Mouse (Mus musculus) retina, postnatal 7 days (tissue): ENCODE data around the gene Kirrel2.
"Not testable (repeated sequence)": the region's sequence is repeated elsewhere in the genome, so short reads cannot be mapped to it uniquely, and the experiment has no call there.

Source experiments
- DNase-seq: peaks from one replicate; pipeline ENCODE4 v3.0.0-alpha.2; 2012; ENCODE audit warnings: low read depth, low spot score

The Kirrel2 gene

DNA sequence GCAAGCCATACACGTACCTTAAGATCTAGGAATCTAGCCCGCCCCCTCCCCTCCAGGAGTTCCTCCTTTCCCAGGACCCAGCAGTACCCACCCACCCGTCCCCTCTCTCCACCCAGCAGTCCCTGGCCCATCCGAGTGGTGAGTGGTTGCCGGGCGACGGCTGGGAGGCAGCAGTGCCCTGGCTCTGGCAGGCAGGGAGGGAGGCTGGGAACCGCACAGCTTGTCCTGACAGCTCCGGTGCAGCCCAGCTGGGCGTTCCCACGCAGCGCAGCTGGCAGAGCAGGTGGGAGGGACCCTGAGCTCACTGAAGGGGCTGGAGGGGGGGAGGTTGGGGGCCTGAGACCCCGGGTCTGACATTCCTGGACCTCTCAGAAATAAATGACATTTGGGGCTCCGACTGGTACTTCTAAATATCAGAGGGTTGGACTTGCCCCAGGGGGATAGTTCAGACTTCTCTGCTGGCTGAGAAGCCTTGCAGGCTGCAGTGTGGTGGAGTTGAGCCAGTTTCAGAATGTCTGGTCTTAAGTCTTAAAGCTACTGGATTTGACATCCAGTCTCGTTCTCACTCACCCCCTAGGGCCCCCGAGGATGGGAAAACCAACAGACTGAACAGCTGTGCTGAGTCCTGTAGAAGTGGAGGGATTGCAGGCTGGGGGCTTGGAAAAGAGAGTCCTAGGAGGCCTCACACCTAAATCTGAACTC lies at the start of gene Kirrel2, which contains the start of gene Nphs1:
Gene Kirrel2, minus strand, starts transcription at position 62 of the 702 bp plus-strand sequence.
Gene Nphs1, plus strand, starts transcription at position 687 of the 702 bp plus-strand sequence.
- no peak for DNase-seq

DNA sequence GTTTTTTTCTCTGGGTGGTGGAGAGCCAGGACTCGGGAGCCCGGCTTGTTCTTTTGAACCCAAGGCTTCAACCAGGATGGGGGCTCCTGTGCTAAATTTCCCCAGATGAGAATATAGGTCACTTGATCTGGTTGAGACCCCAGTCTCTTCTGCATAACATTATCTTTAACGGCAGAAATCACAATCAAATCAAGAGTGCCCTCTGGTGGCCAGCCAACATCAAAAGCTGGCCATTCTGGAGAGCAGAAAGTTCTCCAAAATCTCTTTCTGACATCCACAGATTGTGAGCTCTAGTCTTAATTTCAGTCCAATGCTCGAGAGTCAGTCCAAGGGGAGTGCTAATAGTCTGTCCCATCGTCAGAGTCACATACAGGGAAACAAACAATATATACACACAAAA lies 43.7 kb upstream of the Kirrel2 start:
- not testable (repeated sequence) for DNase-seq

DNA sequence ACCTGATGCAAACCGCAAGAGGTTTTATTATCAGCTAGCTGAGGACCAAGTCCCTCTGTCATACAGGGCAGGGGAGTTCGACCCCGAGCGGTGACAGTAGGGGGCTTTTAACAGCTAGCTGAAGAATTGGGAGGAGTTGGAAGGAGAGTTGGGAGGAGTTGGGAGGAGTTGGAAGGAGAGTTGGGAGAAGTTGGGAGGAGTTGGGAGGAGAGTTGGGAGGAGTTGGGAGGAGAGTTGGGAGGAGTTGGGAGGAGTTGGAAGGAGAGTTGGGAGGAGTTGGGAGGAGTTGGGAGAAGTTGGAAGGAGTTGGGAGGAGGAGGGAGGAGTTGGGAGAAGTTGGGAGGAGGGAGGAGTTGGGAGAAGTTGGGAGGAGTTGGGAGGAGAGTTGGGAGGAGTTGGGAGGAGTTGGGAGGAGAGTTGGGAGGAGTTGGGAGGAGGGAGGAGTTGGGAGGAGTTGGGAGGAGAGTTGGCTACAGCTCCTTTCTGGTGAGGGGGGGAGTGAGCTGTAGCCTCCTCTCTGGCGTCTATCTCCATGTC lies 38.1 kb upstream of the Kirrel2 start:
- not testable (repeated sequence) for DNase-seq

DNA sequence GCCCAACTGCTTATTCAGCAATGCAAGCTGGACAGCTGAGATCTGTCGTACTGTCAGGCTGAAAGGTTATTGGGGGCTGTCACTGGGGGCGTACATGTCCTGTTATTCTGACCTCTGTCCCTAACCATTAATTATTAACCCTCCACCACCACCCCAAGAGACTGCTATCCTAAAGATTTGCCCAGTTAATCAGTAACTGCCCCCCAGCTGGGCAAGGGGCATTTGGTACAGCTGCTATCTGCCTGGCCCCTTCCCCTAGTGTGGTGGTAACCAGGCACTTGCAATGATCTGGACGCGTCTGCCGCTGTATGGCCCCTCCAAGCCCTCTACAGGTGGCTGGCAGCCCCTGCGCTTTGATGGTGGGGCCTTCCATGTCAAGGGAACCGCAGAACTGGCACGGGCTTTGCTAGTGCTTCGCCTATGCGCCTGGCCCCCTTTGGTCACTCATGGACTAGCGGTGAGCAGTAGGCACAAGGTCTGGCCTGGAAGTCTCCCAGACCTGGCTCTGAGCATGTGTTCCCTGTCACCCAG lies 36.0 kb upstream of the Kirrel2 start, which contains the start of gene Prodh2:
Gene Prodh2, plus strand, starts transcription at position 222 of the 531 bp plus-strand sequence.
- no peak for DNase-seq

DNA sequence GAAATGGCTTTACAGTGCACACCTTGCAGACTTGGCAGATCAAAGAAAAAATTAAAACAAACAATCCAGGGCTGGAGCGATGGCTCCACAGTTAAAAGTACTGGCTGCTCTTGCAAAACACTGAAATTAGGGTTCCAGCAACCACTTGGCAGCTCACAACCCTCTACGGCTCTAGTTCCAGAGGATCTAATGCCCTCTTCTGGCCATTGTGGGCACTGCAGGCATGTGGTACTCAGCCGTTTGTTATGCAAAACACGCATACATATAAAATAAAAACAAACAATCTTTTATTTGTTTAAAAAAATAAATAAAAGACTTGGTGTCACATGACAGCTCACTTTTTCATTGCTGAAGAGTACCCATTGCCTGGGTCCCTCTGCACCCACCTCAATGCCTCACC lies 35.3 kb upstream of the Kirrel2 start:
- DNase-seq = peak; percentile 52

DNA sequence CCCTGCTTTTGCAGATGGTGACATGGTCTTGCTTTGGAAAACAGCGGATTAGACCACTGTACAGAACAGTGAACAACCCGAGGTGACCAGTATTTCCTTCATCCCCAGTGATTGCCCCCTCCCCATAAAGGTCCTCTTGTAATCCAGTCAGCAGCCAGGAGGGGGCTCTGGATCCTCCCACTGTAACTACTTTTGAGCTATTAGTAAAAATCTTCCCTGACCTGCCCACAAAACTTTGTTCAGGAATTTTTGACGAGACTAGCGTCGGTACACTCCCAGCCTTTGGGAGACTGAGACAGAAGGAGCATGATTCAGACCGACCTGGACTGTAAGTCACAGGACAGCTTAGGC lies 33.4 kb upstream of the Kirrel2 start:
- no peak for DNase-seq

DNA sequence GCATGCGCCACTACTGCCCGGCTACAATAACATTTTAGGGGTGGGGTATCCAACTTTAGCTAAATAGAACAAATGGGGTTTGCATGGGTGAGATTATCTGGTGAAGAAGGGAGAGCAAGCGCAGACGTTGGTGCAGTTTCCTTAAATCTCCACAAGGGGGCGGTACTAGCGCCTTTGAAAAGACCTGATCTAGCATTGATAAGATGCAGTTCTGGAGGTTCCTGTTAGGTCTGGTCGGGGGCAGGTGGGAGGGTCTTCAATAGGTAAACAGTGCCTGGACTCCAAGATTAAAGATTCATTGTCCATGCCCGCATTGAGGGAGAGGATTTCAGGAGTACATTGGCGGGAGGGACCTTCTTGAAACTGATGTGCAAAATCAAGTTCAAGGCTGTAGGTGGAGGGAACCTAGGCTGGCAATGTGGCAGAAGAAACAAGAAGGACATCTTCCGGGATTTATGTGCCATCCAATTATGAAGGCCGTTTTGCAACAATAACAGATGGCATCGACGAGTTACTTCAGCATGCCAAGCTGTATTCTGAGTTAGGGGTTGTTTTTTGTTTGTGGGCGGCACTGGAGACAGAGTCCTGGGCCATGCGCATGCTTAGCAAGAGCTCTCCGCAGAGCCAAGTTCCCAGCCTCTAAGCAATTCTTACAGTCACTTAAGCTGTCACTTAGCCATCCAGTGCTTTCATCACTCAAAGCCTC lies 32.9 kb upstream of the Kirrel2 start:
- DNase-seq = peak; percentile 49

DNA sequence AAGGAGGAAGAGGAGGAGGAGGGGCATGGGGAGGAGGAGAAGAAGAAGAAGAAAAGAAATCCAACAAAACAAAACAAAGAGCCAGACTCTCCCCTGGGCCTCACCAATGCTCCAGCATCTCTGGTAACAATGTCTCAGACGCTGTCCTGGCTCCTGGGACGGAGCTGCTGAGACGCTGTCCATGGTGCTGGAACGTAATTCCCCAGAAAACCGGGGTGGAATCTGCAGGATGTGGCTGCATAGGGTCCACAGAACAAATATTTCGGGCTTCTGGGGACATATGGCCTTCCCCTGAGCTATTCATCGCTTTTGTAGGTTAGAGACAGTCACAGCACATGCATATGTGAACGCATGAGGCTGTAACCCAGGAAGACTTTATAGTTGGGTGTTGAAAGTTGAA lies 26.8 kb upstream of the Kirrel2 start:
- DNase-seq = no peak

DNA sequence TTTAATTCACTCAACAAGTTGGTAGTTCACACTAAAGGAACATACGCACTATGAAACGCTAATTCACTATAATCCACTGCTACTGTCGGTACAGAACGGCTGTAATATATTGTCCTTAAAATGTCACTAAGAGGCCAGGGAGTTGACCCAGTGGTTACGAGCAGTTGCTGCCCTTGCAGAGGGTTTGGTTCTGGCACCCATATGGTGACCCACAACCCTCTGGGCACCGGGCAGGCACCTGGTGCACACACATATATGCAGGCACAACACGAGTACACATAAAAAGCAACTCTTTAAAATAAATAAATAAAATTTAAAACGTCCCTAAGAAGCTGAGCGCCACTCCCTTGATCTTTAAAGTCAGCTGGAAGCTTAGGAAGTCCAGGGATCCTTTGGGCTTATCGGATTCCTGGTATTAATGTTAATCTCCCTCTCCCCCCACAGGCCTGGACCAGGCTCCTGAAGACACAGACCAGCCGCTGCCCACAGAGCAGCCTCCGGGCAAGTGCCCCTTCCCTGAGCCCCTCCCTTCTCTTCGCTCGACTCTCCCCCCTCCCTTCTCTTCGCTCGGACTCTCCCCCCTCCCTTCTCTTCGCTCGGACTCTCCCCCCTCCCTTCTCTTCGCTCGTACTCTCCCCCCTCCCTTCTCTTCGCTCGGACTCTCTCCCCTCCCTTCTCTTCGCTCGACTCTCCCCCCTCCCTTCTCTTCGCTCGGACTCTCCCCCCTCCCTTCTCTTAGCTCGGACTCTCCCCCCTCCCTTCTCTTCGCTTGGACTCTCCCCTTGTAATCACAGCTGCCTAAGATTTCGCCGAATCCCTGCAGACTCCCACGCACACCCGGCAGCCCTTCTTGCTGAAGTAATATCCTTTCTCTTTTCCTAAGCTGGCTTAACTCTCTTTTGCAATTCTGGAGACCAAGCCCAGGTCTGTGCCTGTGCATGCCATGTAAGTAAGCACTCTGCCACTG lies 20.2 kb upstream of the Kirrel2 start:
- peak; percentile 68 for DNase-seq

DNA sequence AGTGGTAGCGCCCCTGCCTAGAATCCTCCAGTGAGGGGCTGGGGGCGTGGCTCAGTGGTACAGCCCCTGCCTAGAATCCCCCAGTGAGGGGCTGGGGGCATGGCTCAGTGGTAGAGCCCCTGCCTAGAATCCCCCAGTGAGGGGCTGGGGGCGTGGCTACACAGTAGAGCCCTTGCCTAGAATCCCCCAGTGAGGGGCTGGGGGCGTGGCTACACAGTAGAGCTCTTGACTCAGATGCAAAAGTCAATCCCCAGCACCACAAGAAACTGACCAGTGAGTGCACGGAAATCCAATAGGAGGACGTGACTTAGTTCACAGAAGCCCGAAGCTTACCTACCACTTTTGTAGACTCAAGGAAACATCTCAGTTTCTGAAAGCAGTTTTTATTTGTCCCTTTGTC lies 18.6 kb upstream of the Kirrel2 start:
- DNase-seq = not testable (repeated sequence)

DNA sequence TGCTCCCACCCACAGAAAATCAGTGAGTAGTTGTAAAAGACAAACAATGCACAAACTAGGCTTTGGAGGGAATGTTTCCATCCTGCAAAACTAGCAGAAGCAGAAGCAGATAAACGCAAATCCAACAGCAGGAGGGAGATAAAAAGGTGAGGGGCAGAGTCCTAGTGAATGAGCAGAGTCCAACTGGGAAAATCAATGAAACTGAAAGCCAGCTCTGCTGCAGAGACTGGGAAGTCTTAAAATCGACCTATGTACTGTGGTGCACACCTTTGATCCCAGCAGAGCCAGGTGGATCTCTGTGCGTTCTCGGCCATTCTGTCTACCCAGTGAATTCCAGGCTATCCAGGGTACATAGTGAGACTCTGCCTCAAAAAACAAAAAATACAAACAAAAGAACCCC lies 17.5 kb upstream of the Kirrel2 start:
- no peak for DNase-seq

DNA sequence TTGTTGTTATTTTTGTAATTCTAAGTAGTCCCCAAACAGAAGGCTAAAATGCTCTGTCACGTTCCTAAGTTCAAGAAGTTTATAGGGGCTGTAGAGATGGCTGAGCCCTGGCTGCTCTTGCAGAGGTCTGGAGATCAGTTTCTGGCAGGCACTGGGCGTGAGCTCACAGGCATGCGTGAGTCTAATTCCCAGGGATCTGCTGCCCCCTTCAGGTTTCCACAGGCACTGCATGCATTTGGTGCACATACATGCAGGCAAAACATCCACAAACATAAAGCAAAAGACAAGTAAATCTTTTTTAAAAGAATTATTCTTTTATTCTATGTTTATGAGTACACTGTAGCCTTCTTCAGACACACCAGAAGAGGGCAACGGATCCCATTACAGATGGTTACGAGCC lies 14.9 kb upstream of the Kirrel2 start:
- peak; percentile 25 for DNase-seq

DNA sequence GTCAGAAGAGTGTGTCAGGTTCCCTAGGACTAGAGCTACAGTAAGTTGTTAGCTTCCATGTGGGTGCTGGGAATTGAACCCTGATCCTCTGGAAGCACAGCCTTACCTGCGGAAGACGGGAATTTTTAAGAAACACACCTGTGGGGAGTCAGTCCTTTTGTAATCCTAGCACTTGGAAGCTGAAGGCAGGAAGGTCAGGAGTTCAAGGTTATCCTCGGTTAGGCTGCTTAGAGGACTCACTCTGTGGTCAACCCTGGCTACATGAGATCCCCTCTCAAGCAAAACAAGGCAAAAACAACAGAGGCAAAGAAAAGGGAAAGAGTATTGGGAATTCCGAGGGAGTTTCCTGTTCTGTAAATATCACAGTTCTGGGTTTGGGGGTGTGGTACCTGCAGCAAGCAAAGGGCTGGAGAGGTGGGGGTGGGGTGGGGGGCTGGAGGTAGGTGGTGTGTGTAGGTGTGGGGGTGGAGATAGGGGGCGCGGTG lies 7.4 kb upstream of the Kirrel2 start:
- DNase-seq = no peak

DNA sequence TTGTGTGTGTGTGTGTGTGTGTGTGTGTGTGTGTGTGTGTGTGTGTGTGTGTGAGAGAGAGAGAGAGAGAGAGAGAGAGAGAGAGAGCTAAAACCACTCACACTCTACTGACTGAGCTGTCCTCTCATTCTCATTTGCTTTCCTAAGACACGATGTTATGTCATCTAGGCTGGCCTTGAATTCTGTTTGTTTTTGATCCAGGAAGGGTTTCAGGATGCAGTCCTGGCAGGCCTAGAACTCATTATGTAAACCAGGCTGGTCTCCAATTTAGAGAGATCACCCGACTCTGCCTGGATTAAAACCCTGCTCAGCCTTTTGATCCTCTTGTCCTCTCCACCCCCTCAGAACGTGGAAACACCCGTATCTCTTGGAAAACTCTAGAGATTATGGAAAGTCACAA lies 6.5 kb upstream of the Kirrel2 start:
- DNase-seq = no peak

DNA sequence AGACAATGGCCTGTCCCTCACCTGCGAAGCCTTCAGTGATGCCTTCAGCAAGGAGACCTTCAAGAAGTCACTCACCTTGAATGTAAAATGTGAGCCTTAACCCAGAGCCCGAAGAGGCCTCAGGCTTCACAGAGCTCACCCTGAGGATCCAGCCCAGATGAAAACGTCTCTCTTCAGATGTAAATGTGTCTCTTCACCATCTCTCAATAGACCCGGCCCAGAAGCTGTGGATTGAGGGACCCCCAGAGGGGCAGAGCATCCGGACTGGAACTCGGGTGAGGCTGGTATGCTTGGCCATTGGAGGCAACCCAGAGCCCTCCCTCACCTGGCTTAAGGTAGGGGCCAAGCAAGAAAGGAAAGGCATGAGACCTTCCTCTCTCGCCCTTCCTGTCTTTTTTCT lies 6.1 kb upstream of the Kirrel2 start:
- no peak for DNase-seq

DNA sequence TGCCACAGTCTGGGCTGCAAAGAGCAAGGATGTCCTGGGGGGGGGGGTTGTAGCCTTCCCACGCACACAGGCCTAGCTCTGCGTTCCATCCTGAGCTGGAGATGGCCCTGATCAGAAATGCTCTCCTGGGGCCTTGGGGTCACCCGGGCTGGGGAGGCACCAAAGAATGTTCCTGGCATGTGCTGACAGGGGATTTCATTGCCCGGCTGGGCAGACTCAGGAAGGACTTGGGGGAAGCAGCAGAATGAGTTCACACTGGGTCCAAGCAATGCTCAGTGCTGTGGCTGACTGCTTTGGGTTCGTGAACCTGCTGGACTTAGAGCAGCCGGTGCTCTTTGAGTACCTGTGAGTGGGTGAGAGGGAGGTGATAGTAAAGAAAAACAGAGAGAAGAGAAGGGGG lies 2.0 kb upstream of the Kirrel2 start:
- no peak for DNase-seq

DNA sequence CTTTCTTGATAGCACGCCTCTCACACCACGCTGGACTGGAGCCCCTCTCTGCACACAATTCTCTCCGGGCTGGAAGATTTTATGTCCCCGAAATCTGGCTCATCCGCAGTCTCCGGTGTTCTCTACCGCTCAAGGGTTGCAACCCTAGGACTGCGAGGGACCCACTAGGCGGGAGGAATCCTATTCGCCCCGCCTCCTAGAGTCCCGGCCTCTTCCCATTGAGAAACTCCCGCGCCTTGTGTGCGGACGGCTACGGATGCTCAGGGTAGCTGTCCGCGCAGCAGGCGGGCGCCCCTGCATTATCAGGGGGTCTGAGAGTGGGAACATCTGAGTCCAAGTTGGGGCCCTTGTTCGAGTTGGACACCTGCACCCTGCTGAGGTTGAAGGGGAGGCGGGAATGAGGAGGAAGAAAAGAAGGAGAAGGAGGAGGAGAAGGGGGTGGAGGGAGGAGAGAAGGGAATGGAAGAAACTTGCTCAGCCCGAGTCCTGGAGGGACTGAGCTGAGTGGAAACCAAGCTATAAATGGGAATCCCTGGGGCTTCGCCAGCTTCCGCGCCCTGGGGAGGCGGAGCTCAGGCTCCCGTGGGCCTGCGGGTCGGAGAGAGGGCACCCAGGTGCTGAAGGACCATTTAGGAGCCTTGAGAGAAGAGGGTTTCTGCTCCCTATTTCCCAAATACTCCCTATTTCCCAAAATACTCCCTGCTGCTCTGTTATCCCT lies 420 bp downstream of the Kirrel2 start:
- no peak for DNase-seq

DNA sequence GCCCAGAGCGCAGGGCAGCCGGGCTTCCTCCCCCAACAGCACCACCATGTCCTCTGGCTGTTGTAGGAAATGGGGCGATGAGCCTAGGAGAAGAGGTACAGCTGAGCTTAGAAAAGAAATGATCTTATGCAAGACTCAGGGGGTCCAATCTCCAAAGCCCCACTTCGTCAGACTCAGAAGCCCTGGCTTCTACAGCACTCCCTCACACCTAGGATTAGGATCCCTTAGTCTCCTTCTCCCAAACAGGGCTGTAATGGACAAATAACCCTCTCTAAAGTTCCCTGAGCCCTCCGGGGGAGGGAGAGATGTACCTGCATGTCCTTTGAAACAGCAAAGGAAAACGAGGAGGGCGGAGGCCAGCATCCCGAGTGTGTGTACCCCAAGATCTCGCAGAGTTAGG lies 1.0 kb downstream of the Kirrel2 start:
- DNase-seq = no peak

DNA sequence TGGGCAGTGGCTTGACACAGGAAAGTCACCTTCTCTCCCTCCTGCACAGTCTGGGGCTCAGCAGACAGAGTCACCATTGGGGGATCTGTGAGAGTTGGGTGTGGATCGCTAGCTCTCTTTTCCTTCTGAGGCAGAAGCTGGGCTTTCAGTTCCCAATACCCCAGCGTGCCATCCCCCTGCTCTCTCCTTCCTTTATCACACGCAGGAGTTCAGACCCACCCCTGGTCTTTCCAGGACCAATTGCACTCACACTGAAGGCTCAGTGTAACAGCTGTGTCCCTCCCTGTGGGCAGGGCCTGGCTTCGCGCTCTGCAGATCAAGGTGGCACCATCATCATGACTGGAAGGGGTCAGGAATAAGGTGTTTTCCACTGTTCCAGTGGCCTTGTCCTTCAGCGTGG lies 3.2 kb downstream of the Kirrel2 start:
- DNase-seq = no peak

DNA sequence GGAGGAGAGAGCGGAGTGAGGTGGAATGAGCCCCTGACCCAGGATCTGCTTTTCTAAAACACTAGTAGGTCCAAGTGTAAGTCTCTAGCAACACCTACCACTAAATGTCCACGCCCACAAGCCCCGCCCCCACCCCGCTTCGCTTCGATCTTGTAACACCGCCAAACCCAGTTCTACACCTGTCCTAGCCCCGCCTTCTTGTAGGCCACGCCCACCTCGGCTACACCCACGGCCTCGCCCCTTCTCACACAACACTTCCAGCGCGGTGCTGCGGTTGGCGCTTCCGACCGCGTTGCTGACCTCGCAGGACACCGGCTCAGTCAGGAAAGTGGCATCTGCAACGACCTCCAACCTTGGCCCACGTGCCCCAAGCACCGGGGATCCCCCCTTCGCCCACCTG lies 3.7 kb downstream of the Kirrel2 start:
- no peak for DNase-seq

DNA sequence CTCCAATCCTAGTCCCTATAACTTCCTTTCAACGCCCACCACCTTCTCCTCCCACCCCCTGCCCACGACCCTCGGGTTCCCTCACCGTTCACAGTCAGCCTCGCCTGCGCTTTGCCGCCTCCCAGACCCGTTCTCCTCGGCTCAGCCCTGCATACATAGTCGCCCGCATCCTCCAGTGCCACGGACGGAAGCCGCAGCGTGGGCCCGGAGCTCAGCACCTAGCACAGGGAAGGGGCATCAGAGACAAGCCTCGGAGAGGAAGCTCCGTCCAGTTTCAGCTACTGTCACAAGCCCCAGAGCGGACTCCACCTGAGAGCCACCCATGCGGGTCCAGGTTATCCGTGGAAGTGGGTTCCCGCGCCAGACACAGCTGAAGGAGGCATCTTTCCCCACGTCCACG lies 4.2 kb downstream of the Kirrel2 start:
- DNase-seq = no peak
